Mouse (Mus musculus): ENCODE measurements at regions not wholly inside any gene's neighbourhood (a gene's known extent, or its start where the extent isn't known, plus 50 kb on each side); places are given as distances from the start of the nearest gene placed in this dataset.

DNA sequence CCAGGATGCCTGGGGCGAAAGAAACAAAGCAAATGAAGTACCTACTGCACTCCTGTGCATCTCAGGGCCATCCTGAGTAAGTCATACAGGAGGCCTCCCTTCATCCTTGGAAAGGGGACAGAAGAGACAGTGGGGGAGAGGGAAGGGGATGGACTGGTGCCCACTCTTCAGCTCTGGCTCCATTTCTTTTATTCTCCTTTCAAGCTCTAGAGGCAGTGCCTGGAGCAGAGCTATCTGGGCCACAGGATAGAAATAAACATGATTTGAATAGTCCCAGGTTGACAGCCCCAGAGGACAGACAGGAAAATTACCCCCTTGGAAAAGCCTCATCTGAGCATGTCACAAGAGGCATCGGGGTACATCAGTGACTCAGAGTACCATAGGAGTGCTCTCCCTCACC lies 72.2 kb upstream of the Mafb start:
- TF ChIP-seq ZC3H11A (IDR thresholded peaks at IDR 0.05; ENCODE audit: low read depth, low read length): no peak
- no peak for TF ChIP-seq MAX (IDR thresholded peaks at IDR 0.05; ENCODE audit: low read length)
- TF ChIP-seq USF1 (IDR thresholded peaks at IDR 0.05; ENCODE audit: low read depth, low read length): no peak
- no peak for TF ChIP-seq BHLHE40 (IDR thresholded peaks at IDR 0.05; ENCODE audit: low read depth, low read length)
- no peak for TF ChIP-seq POLR2A (IDR thresholded peaks at IDR 0.05; ENCODE audit: low read depth, low read length)
- no peak for TF ChIP-seq USF2 (conservative IDR thresholded peaks at IDR 0.05; ENCODE audit: low read depth, low read length)
- TF ChIP-seq CHD2 (IDR thresholded peaks at IDR 0.05; ENCODE audit: low read length): no peak

Data from CH12.LX (cell line).